Mouse (Mus musculus) lung, embryonic 16.5 days (tissue): ENCODE data around the gene Pigyl. TPM values are rescaled to one million over a fixed set of nuclear protein-coding genes. Genes with fewer than 3 reads are reported as not detected.

Experiments
- ATAC-seq: fragments of 200-750 bp; cut with Nextera tagmentation; 2 replicates; pipeline ENCODE4 v1.8.0; 2017; ENCODE audit warnings: low read depth, mild to moderate bottlenecking, moderate library complexity
- H3K27ac ChIP-seq: fragments of 300-500 bp; sonication (generic); 2 replicates; pipeline ENCODE4 v1.5.1; 2014; ENCODE audit warnings: mild to moderate bottlenecking, control low read depth, low read length
- H3K27me3 ChIP-seq: fragments of 300-500 bp; sonication (generic); 2 replicates; pipeline ENCODE4 v1.6.1; 2014; ENCODE audit warnings: low read depth, low read length, mixed read lengths; ENCODE audit not compliant: control insufficient read depth, insufficient read depth
- H3K36me3 ChIP-seq: fragments of 300-500 bp; sonication (generic); 2 replicates; pipeline ENCODE4 v1.6.1; 2014; ENCODE audit warnings: low read length; ENCODE audit not compliant: control insufficient read depth, insufficient read depth
- H3K4me1 ChIP-seq: fragments of 300-500 bp; sonication (generic); replicated peaks from 2 replicates; pipeline ENCODE4 v1.6.1; 2014; ENCODE audit warnings: low read length, mixed read lengths; ENCODE audit not compliant: control insufficient read depth, insufficient read depth
- H3K4me2 ChIP-seq: fragments of 300-500 bp; sonication (generic); 2 replicates; pipeline ENCODE4 v1.6.1; 2014; ENCODE audit warnings: low read depth, low read length, control low read depth
- H3K4me3 ChIP-seq: fragments of 300-500 bp; sonication (generic); 2 replicates; pipeline ENCODE4 v1.5.1; 2014; ENCODE audit warnings: mild to moderate bottlenecking, low read length, control low read depth
- H3K9ac ChIP-seq: fragments of 300-500 bp; sonication (generic); 2 replicates; pipeline ENCODE4 v1.6.1; 2014; ENCODE audit warnings: low read length, control low read depth
- H3K9me3 ChIP-seq: fragments of 300-500 bp; sonication (generic); 2 replicates; pipeline ENCODE4 v1.6.1; 2016; ENCODE audit warnings: low read length; ENCODE audit not compliant: control insufficient read depth
- WGBS: fragments of 180-500 bp; shearing (Covaris S2); extraction: QIAGEN DNeasy Blood & Tissue Kit; methylation state at CpG from one replicate; pipeline ENCODE4 v1.1.7; 2014; 5-methylcytosine and 5-hydroxymethylcytosine counted together
- polyA plus RNA-seq: library from polyadenylated mRNA; unstranded; fragments of >200 nt; fragmentation: Nextera tagmentation; extraction: Ambion mirVana; gene quantifications from 2 replicates; pipeline ENCODE4 v1.2.1, GENCODE M21; 2015

Gene Pigyl
- polyA plus RNA-seq, 1 experiment from 2014 or later = 84.6 TPM

- H3K27ac ChIP-seq = no peak overlapping the region
- H3K4me2 ChIP-seq = no peak overlapping the region
- H3K4me1 ChIP-seq = peaks cover 14% of the 10 kb centered on the region
- no peak overlapping the region for H3K9ac ChIP-seq
- ATAC-seq = no peak
- no peaks in the 10 kb centered on the region for H3K9me3 ChIP-seq
- peaks cover 2% of the 10 kb centered on the region; the same call in 1 of the 2 replicates for H3K36me3 ChIP-seq
- H3K27me3 ChIP-seq = no peaks in the 10 kb centered on the region
- 85% methylated on average over 3 of the region's 3 CpGs for WGBS
- no peak overlapping the region for H3K4me3 ChIP-seq
Measured at GRCm38 (mm10) chr9:22153810-22154209, 2.8 kb upstream of the Pigyl start.

- Histone ChIP-seq H3K27ac (no peak overlapping the region), H3K9me3 (no peaks in the 10 kb centered on the region), H3K36me3 (peaks cover 2% of the 10 kb centered on the region; the same call in 1 of the 2 replicates), H3K4me1 (peaks cover 14% of the 10 kb centered on the region), H3K4me2 (peak overlapping the region; percentile 58), H3K4me3 (peak overlapping the region; percentile 77), H3K27me3 (no peaks in the 10 kb centered on the region), H3K9ac (peak overlapping the region; percentile 54; the same call in 1 of the 2 replicates)
- ATAC-seq = peak; percentile 10; the same call in 1 of the 2 replicates
- WGBS = 14% methylated on average over 10 of the region's 10 CpGs
Measured at GRCm38 (mm10) chr9:22155614-22156013, 1.0 kb upstream of the Pigyl start.

- H3K4me3 ChIP-seq = peak overlapping the region; percentile 77
- no peak for ATAC-seq
- no peaks in the 10 kb centered on the region for H3K27me3 ChIP-seq
- peak overlapping the region; percentile 90 for H3K9ac ChIP-seq
- WGBS = 58% methylated on average over 34 of the region's 34 CpGs
- H3K36me3 ChIP-seq = peaks cover 2% of the 10 kb centered on the region; the same call in 1 of the 2 replicates
- no peaks in the 10 kb centered on the region for H3K9me3 ChIP-seq
- peaks cover 14% of the 10 kb centered on the region for H3K4me1 ChIP-seq
- H3K27ac ChIP-seq = no peak overlapping the region
- peak overlapping the region; percentile 89 for H3K4me2 ChIP-seq
Measured at GRCm38 (mm10) chr9:22157516-22158265, 1.0 kb downstream of the Pigyl start.

- 25% methylated on average over 6 of the region's 6 CpGs for WGBS
Measured at GRCm38 (mm10) chr9:22161299-22161698, 4.7 kb downstream of the Pigyl start.

GRCm38 (mm10) chr9:22162305-22162704 is 5.7 kb downstream of the Pigyl start:
- Histone ChIP-seq H3K36me3 (peaks cover 2% of the 10 kb centered on the region; the same call in 1 of the 2 replicates), H3K9ac (no peak overlapping the region), H3K27me3 (no peaks in the 10 kb centered on the region), H3K4me2 (no peak overlapping the region), H3K27ac (no peak overlapping the region), H3K4me1 (peaks cover 6% of the 10 kb centered on the region), H3K9me3 (peaks cover 4% of the 10 kb centered on the region; the same call in 1 of the 2 replicates), H3K4me3 (no peak overlapping the region)
- 72% methylated on average over 9 of the region's 9 CpGs for WGBS
- no peak for ATAC-seq

More at GRCm38 (mm10) chr9:22161299-22161698, 4.7 kb downstream of the Pigyl start:
- H3K27me3 ChIP-seq = no peaks in the 10 kb centered on the region
- no peak overlapping the region for H3K27ac ChIP-seq
- no peak overlapping the region for H3K4me2 ChIP-seq
- peaks cover 9% of the 10 kb centered on the region for H3K4me1 ChIP-seq
- no peak for ATAC-seq
- H3K4me3 ChIP-seq = no peak overlapping the region
- no peaks in the 10 kb centered on the region for H3K9me3 ChIP-seq
- H3K9ac ChIP-seq = no peak overlapping the region
- peaks cover 2% of the 10 kb centered on the region; the same call in 1 of the 2 replicates for H3K36me3 ChIP-seq

- no peak for ATAC-seq
- no peak overlapping the region for H3K4me3 ChIP-seq
- no peak overlapping the region for H3K27ac ChIP-seq
- H3K36me3 ChIP-seq = peaks cover 2% of the 10 kb centered on the region; the same call in 1 of the 2 replicates
- peaks cover 4% of the 10 kb centered on the region; the same call in 1 of the 2 replicates for H3K9me3 ChIP-seq
- H3K4me1 ChIP-seq = peaks cover 2% of the 10 kb centered on the region; the same call in 1 of the 2 replicates
- no peak overlapping the region for H3K9ac ChIP-seq
- WGBS = 83% methylated on average over 7 of the region's 7 CpGs
- no peaks in the 10 kb centered on the region for H3K27me3 ChIP-seq
- H3K4me2 ChIP-seq = no peak overlapping the region
Measured at GRCm38 (mm10) chr9:22162912-22163311, 6.3 kb downstream of the Pigyl start.

- Histone ChIP-seq H3K4me1 (0 out of 2 replicates have a peak, but pooled peaks cover 2% of the 10 kb centered on the region), H3K27ac (no peak overlapping the region; the same call in 1 of the 2 replicates), H3K9ac (peak overlapping the region; percentile 80), H3K36me3 (no peaks in the 10 kb centered on the region), H3K9me3 (peaks cover 4% of the 10 kb centered on the region; the same call in 1 of the 2 replicates), H3K4me3 (peak overlapping the region; percentile 68), H3K4me2 (peak overlapping the region; percentile 99), H3K27me3 (no peaks in the 10 kb centered on the region)
- ATAC-seq = peak; percentile 77
- 1% methylated on average over 51 of the region's 54 CpGs for WGBS
Measured at GRCm38 (mm10) chr9:22164711-22165668, 8.3 kb downstream of the Pigyl start.

GRCm38 (mm10) chr9:22165964-22166363 is 9.3 kb downstream of the Pigyl start:
- H3K9ac ChIP-seq = no peak overlapping the region
- H3K27me3 ChIP-seq = no peaks in the 10 kb centered on the region
- H3K9me3 ChIP-seq = peaks cover 4% of the 10 kb centered on the region; the same call in 1 of the 2 replicates
- no peak for ATAC-seq
- WGBS = 47% methylated on average over 6 of the region's 6 CpGs
- H3K4me2 ChIP-seq = no peak overlapping the region
- no peaks in the 10 kb centered on the region for H3K36me3 ChIP-seq
- H3K4me3 ChIP-seq = no peak overlapping the region
- no peak overlapping the region for H3K27ac ChIP-seq
- H3K4me1 ChIP-seq = 0 out of 2 replicates have a peak, but pooled peaks cover 2% of the 10 kb centered on the region
